Mouse (Mus musculus) ES-E14 (cell line): ENCODE results near the gene Psmg4.

ENCODE experiments used
- HCFC1 ChIP-seq: IDR thresholded peaks from 2 replicates; pipeline ENCODE4 v1.6.1; 2012; ENCODE audit warnings: low read length, inconsistent platforms, borderline replicate concordance; ENCODE audit not compliant: insufficient read depth
- ZC3H11A ChIP-seq: IDR thresholded peaks from 2 replicates; pipeline ENCODE4 v1.6.1; 2012; ENCODE audit warnings: low read depth, mild to moderate bottlenecking, inconsistent platforms, low read length, borderline replicate concordance
- ZNF384 ChIP-seq: IDR thresholded peaks from 2 replicates; pipeline ENCODE4 v1.6.1; 2012; ENCODE audit warnings: low read depth, low read length, inconsistent platforms

- no peak for TF ChIP-seq ZNF384
- TF ChIP-seq ZC3H11A, result no peak
- no peak for TF ChIP-seq HCFC1
Observed at GRCm38 (mm10) chr13:34185371-34185770, 22.6 kb downstream of the Psmg4 start.
